Mouse (Mus musculus) A20 (cell line): Measurements from ENCODE around the gene Fam216b.
A peak's percentile ranks its signal among the peaks of the same experiment; 100 is the strongest.

Source experiments
- DNase-seq: peaks from one replicate; pipeline ENCODE4 v3.0.0-alpha.2; 2011; ENCODE audit warnings: low read depth, low spot score

Fam216b gene

DNA sequence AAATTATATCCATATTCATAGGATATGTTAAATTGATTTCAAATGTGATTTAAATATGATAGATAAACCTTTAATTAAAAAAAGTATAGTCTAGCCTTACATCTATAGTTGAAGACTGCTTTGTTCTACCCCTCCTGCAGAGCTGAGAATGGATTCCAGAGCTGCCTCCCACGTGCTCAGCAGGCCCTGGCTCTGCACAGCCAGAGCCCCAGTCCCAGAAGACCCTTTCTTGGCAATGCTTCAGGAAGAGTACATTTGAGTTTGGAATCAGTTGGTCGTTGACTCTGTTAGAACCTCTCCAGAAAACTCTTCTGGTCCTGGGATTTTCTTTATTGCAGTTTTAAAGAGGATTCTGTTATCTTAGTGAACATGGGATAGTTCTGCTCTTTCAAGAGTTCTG lies 45.7 kb downstream of the Fam216b start:
- no peak for DNase-seq

DNA sequence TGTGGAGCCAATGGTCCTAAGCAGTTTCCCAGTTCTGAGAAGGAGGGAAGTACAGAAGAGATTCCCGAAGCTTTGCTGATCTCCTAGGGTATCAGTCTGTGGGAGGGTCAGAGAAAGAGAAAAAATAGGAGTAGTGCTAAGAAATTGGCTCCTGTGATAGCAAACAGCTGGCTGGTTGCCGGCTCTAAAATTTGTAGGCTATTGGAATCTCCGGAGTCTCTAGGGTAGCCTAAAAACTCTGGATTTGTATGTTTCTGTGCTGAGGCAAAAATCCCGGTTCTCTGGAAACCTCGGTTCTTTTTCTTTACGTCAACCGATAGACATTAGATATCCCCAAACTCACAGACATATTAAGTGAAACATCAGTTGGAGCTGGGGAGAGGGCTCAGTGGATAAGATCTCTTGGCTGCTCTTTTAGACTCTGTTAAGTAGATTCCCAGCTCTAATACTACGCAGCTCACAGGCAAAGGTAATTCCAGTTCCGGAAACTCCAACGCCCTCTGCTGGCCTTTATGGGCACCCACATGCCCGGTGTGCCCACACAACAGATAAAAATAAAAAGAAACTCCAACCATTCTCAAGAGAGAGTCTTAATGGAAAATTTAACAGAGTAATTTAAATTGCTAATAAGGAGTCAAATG lies 46.8 kb downstream of the Fam216b start:
- peak; percentile 13 for DNase-seq

DNA sequence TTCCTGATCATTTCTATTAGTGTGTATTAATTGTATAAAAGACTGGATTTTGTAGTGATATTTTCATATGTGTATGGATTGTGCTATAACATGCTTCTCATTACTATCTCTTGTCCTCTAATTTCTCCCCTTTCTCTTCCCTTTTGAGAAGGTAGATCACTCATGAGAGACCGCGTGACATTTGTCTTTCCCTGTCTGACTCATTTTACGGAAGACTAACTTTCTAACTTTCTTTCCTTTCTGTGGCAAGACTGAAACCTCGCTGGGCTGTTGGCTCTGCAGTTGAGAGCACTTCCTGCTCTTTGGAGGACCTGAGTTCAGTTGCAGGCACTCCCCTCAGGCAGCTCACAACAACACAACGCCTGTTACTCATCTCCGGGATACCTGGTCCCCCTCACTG lies 48.2 kb downstream of the Fam216b start:
- no peak for DNase-seq

DNA sequence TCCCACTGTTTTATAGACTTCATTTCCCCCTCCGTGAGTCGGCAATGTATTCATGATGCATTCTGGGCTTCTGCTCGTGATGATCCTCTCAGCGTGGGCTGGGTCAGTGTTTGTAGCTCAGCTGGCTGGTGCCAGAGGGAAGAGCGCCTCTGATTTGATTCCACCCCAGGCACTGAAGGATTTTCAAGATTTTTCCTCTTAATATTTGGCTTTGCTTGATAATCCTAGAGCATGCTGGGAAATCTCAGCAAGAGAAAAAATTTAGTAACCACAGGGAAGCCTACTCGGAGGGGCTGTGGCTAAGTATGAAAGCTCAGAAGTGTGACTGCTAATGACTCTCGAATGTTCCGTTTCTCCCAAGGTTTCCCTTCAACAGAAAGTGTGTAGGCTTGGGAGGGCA lies 49.9 kb downstream of the Fam216b start:
- DNase-seq: no peak
